Mouse (Mus musculus) heart, adult 8-10 months (tissue): ENCODE measurements around the gene Gm20838. TPM values are rescaled to one million over a fixed set of nuclear protein-coding genes. Genes with fewer than 3 reads are reported as not detected.
"Not testable (repeated sequence)": the region's sequence is repeated elsewhere in the genome, so short reads cannot be mapped to it uniquely, and the experiment has no call there.

Experiments used
- DNase-seq: peaks from one replicate; pipeline ENCODE4 v3.0.0; 2022; ENCODE audit warnings: low spot score
- total RNA-seq, 4 experiments: library from RNA; stranded (reverse); gene quantifications; 2 replicates each; pipeline ENCODE4 v1.2.4; 2022

Gene Gm20838
- total RNA-seq = not detected

DNA sequence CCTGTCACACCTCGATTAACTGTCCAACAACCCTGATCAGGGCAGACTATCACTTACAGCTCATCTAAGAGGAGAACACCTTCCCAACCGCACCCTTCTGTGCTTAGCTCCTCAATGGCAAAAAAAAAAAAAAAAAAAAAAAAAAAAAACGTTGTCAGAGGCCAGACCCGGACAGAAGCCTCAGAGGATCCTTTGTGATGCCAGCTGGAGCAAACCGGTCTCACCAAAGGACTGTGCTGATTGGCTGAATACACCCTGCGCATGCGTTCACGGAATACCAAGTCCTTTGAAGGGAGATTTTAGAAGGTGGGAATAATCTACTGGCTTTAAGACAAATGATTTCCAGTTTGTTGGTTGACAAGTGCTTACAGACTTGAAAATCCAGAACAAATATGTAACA lies at the start of gene Gm20838:
Gene Gm20838, minus strand, starts transcription at position 101 of the 400 bp plus-strand sequence.
- not testable (repeated sequence) for DNase-seq
